Mouse (Mus musculus) myocyte (in vitro differentiated cells): ENCODE measurements around the gene Sema5a.

ENCODE experiments used
- E2F4 ChIP-seq: IDR thresholded peaks from one replicate; pipeline ENCODE4 v1.6.1; 2011; ENCODE audit warnings: mild to moderate bottlenecking, control low read depth, moderate library complexity; ENCODE audit not compliant: insufficient read depth
- MAX ChIP-seq: IDR thresholded peaks from one replicate; pipeline ENCODE4 v1.6.1; 2011; ENCODE audit warnings: low read depth, mild to moderate bottlenecking, control low read depth
- POLR2A ChIP-seq: IDR thresholded peaks from one replicate; pipeline ENCODE4 v1.6.1; 2011; ENCODE audit warnings: low read depth, mild to moderate bottlenecking, control low read depth, moderate library complexity; ENCODE audit not compliant: insufficient read length
- TCF12 ChIP-seq: IDR thresholded peaks from one replicate; pipeline ENCODE4 v1.6.1; 2011; ENCODE audit warnings: mild to moderate bottlenecking, control low read depth; ENCODE audit not compliant: poor library complexity, insufficient read depth, severe bottlenecking

GRCm38 (mm10) chr15:32203242-32203641 lies 41.4 kb upstream of the Sema5a start:
- TF ChIP-seq E2F4 (no peak), POLR2A (no peak), TCF12 (no peak), MAX (no peak)
